In the genomic region with DNA sequence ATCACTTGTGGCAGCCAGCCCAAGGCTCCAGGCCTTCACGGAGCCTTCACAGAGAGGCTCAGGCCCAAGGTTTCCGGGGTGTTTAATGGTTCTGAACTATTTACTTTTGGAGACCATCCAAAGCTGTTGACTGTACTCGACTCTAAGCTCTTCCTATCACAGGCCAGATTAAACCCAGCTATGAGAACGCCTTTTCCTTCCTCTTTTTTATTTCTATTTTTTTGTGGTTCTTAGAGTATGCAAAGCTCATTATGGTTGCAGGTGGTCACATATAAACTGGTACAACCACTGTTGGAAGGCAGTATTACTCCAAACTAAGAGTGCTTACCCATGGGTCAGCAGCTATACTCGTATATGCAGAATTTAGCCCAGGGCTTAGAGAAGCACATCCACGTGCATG, we compare ENCODE assay signal across 37 mouse cellular contexts. TPM values are rescaled to one million over a fixed set of nuclear protein-coding genes. Genes with fewer than 3 reads are reported as not detected.
"Had no signal": no experiment of that assay in that cellular context is flagged by ENCODE, and none has a peak within 500 bp of the region (broad histone marks: within the 10 kb centered on the region; RNA-seq: fewer than 3 reads in every experiment).

No protein-coding gene starts in this region.

- ATAC-seq: hindbrain, postnatal 0 days; intestine, embryonic 15.5 days had no signal

- H3K9ac ChIP-seq: heart, embryonic 13.5 days; heart, embryonic 15.5 days; hindbrain, embryonic 13.5 days; hindbrain, embryonic 15.5 days; intestine, embryonic 15.5 days; kidney, embryonic 15.5 days; limb, embryonic 12.5 days; liver, embryonic 13.5 days; liver, embryonic 15.5 days had no signal

- H3K9me3 ChIP-seq: heart, embryonic 13.5 days; heart, embryonic 15.5 days; hindbrain, embryonic 13.5 days; hindbrain, embryonic 15.5 days; intestine, embryonic 15.5 days; kidney, embryonic 15.5 days; limb, embryonic 10.5 days; limb, embryonic 12.5 days; liver, embryonic 13.5 days; liver, embryonic 15.5 days had no signal

- H3K4me1 ChIP-seq: heart, embryonic 13.5 days; heart, embryonic 15.5 days; hindbrain, embryonic 15.5 days; intestine, embryonic 15.5 days; kidney, embryonic 15.5 days; limb, embryonic 10.5 days; limb, embryonic 12.5 days; liver, embryonic 13.5 days; liver, embryonic 15.5 days had no signal

- H3K4me2 ChIP-seq: heart, embryonic 11.5 days; heart, embryonic 13.5 days; heart, embryonic 15.5 days; hindbrain, embryonic 13.5 days; hindbrain, embryonic 15.5 days; intestine, embryonic 15.5 days; kidney, embryonic 15.5 days; limb, embryonic 12.5 days; liver, embryonic 11.5 days; liver, embryonic 13.5 days; liver, embryonic 15.5 days had no signal

- H3K36me3 ChIP-seq: heart, embryonic 13.5 days; heart, embryonic 15.5 days; hindbrain, embryonic 13.5 days; hindbrain, embryonic 15.5 days; intestine, embryonic 15.5 days; kidney, embryonic 15.5 days; limb, embryonic 10.5 days; limb, embryonic 12.5 days; liver, embryonic 13.5 days; liver, embryonic 15.5 days had no signal

- DNase-seq: gastrocnemius, postnatal 14 days; gastrocnemius, postnatal 36 days; heart, postnatal 14 days; heart, postnatal 36 days; kidney, adult 11 months; kidney, adult 2 months; kidney, adult 9 months; kidney, postnatal 25 days; kidney, postnatal 4 days; liver; liver, embryonic 13.5 days had no signal

- H3K27me3 ChIP-seq: hindbrain, embryonic 15.5 days; intestine, embryonic 15.5 days; kidney, embryonic 15.5 days; liver, embryonic 15.5 days had no signal

- H3K27ac ChIP-seq: heart, adult 2 months; heart, embryonic 13.5 days; heart, embryonic 15.5 days; hindbrain, embryonic 13.5 days; hindbrain, embryonic 15.5 days; hindbrain, postnatal 0 days; intestine, embryonic 15.5 days; kidney, embryonic 15.5 days; kidney, postnatal 0 days; layer of hippocampus, adult 2 months; left cerebral cortex, adult 2 months; limb, embryonic 10.5 days; limb, embryonic 12.5 days; liver, embryonic 13.5 days; liver, embryonic 15.5 days had no signal

- H3K4me3 ChIP-seq: heart, adult 2 months; heart, embryonic 13.5 days; heart, embryonic 15.5 days; hindbrain, embryonic 13.5 days; hindbrain, embryonic 15.5 days; intestine, embryonic 15.5 days; kidney, embryonic 15.5 days; layer of hippocampus, adult 2 months; left cerebral cortex, adult 2 months; limb, embryonic 10.5 days; limb, embryonic 12.5 days; liver, embryonic 13.5 days; liver, embryonic 15.5 days had no signal

RNA-seq across cellular contexts. Expression of gene Slc18a3, which starts 17.7 kb away (rescaled TPM):
- total RNA-seq: gastrocnemius, adult 18-20 months; gastrocnemius, adult 8-10 months; gastrocnemius, postnatal 14 days; gastrocnemius, postnatal 36 days; heart, postnatal 14 days; hematopoietic stem cell, adult 5-6 weeks; layer of hippocampus, adult 2 months had no signal
- polyA plus RNA-seq: gonadal fat pad, adult 2 months; heart, embryonic 11.5 days; heart, postnatal 0 days; kidney, adult 2 months; kidney, postnatal 0 days; limb, embryonic 10.5 days; limb, embryonic 12.5 days; liver, embryonic 13.5 days; liver, embryonic 15.5 days had no signal

RNA-seq across cellular contexts. Expression of gene Chat, which starts 18.8 kb away (rescaled TPM):
- total RNA-seq: gastrocnemius, adult 18-20 months; gastrocnemius, adult 8-10 months; gastrocnemius, postnatal 14 days; gastrocnemius, postnatal 36 days; heart, adult 2 months; heart, postnatal 14 days; heart, postnatal 36 days; hematopoietic stem cell, adult 5-6 weeks; layer of hippocampus, adult 2 months; layer of hippocampus, postnatal 10 days; layer of hippocampus, postnatal 25 days had no signal
- polyA plus RNA-seq: gonadal fat pad, adult 2 months; heart, embryonic 11.5 days; heart, embryonic 15.5 days; heart, postnatal 0 days; kidney, adult 2 months; kidney, embryonic 15.5 days; kidney, postnatal 0 days; limb, embryonic 10.5 days; limb, embryonic 12.5 days; liver, embryonic 11.5 days; liver, embryonic 13.5 days; liver, embryonic 15.5 days had no signal

RNA-seq across cellular contexts. Expression of gene 1700024G13Rik, which starts 58.8 kb away (rescaled TPM):
- total RNA-seq: gastrocnemius, adult 18-20 months; gastrocnemius, adult 8-10 months; gastrocnemius, postnatal 14 days; gastrocnemius, postnatal 36 days; heart, adult 2 months; heart, postnatal 14 days; heart, postnatal 36 days; hematopoietic stem cell, adult 5-6 weeks; hindbrain, postnatal 0 days; layer of hippocampus, postnatal 25 days; left cerebral cortex, adult 2 months; left cerebral cortex, postnatal 14 days; left cerebral cortex, postnatal 36 days had no signal
- polyA plus RNA-seq: heart, embryonic 11.5 days; heart, embryonic 13.5 days; heart, embryonic 15.5 days; heart, postnatal 0 days; intestine, embryonic 15.5 days; kidney, adult 2 months; kidney, embryonic 15.5 days; kidney, postnatal 0 days; limb, embryonic 10.5 days; limb, embryonic 12.5 days; limb, embryonic 14.5 days; liver, embryonic 11.5 days; liver, embryonic 13.5 days; liver, embryonic 15.5 days had no signal
